Mouse (Mus musculus) embryonic facial prominence, embryonic 11.5 days (tissue): Measurements from ENCODE around the gene Ndufa5. TPM values are rescaled to one million over a fixed set of nuclear protein-coding genes. Genes with fewer than 3 reads are reported as not detected.

ENCODE experiments used
- ATAC-seq: fragments of 200-750 bp; cut with Nextera tagmentation; replicated peaks from 2 replicates; pipeline ENCODE4 v1.8.0; 2017; ENCODE audit warnings: low read depth; ENCODE audit not compliant: insufficient number of reproducible peaks, low FRiP score, low TSS enrichment
- DNase-seq: peaks from one replicate; pipeline ENCODE4 v3.0.0-alpha.2; 2015; ENCODE audit warnings: low spot score
- H3K27ac ChIP-seq: fragments of 300-500 bp; sonication (generic); replicated peaks from 2 replicates; pipeline ENCODE4 v1.5.1; 2014; ENCODE audit warnings: mild to moderate bottlenecking, low read depth, low read length, control low read depth
- H3K27me3 ChIP-seq: fragments of 300-500 bp; sonication (generic); 2 replicates; pipeline ENCODE4 v1.6.1; 2014; ENCODE audit warnings: mild to moderate bottlenecking, low read length, moderate library complexity, mixed read lengths; ENCODE audit not compliant: control insufficient read depth, insufficient read depth
- H3K36me3 ChIP-seq: fragments of 300-500 bp; sonication (generic); replicated peaks from 2 replicates; pipeline ENCODE4 v1.6.1; 2014; ENCODE audit warnings: low read depth, mild to moderate bottlenecking, low read length, moderate library complexity, mixed read lengths; ENCODE audit not compliant: control insufficient read depth, insufficient read depth
- H3K4me1 ChIP-seq: fragments of 300-500 bp; sonication (generic); 2 replicates; pipeline ENCODE4 v1.6.1; 2014; ENCODE audit warnings: low read length, mixed read lengths; ENCODE audit not compliant: control insufficient read depth, insufficient read depth
- H3K4me2 ChIP-seq: fragments of 300-500 bp; sonication (generic); 2 replicates; pipeline ENCODE4 v1.6.1; 2014; ENCODE audit warnings: low read depth, mild to moderate bottlenecking, control low read depth, low read length, moderate library complexity
- H3K4me3 ChIP-seq: fragments of 300-500 bp; sonication (generic); 2 replicates; pipeline ENCODE4 v1.5.1; 2014; ENCODE audit warnings: low read depth, low read length, control low read depth
- H3K9ac ChIP-seq: fragments of 300-500 bp; sonication (generic); replicated peaks from 2 replicates; pipeline ENCODE4 v1.6.1; 2014; ENCODE audit warnings: mild to moderate bottlenecking, control low read depth, low read length
- H3K9me3 ChIP-seq: fragments of 300-500 bp; sonication (generic); replicated peaks from 2 replicates; pipeline ENCODE4 v1.6.1; 2016; ENCODE audit warnings: mild to moderate bottlenecking, low read length, inconsistent platforms, mixed read lengths; ENCODE audit not compliant: control insufficient read depth
- WGBS: fragments of 180-500 bp; shearing (Covaris S2); extraction: QIAGEN DNeasy Blood & Tissue Kit; methylation state at CpG from one replicate; pipeline ENCODE4 v1.1.7; 2014; 5-methylcytosine and 5-hydroxymethylcytosine counted together
- polyA plus RNA-seq: library from polyadenylated mRNA; unstranded; fragments of >200 nt; fragmentation: Nextera tagmentation; extraction: Ambion mirVana; gene quantifications from 2 replicates; pipeline ENCODE4 v1.2.1, GENCODE M21; 2014

Gene Ndufa5
- polyA plus RNA-seq: 296 and 300 TPM in 2 replicates

- ATAC-seq: peak; percentile 99
- no peaks in the 10 kb centered on the region for H3K27me3 ChIP-seq
- WGBS: under 1% methylated on average over 53 of the region's 53 CpGs
- no peaks in the 10 kb centered on the region for H3K9me3 ChIP-seq
- peak within 1 kb of the TSS; percentile 64 for H3K4me2 ChIP-seq
- no peak within 1 kb of the TSS for H3K27ac ChIP-seq
- peak within 1 kb of the TSS; percentile 66 for H3K9ac ChIP-seq
- H3K4me3 ChIP-seq: peak within 1 kb of the TSS; percentile 76
- no peaks in the 10 kb centered on the region for H3K4me1 ChIP-seq
- peak; percentile 99 for DNase-seq
- no peaks in the 10 kb centered on the region for H3K36me3 ChIP-seq
Observed at GRCm38 (mm10) chr6:24527155-24528063, at the start of gene Ndufa5. Gene Ndufa5, minus strand, starts transcription at chr6:24528013.

DNA sequence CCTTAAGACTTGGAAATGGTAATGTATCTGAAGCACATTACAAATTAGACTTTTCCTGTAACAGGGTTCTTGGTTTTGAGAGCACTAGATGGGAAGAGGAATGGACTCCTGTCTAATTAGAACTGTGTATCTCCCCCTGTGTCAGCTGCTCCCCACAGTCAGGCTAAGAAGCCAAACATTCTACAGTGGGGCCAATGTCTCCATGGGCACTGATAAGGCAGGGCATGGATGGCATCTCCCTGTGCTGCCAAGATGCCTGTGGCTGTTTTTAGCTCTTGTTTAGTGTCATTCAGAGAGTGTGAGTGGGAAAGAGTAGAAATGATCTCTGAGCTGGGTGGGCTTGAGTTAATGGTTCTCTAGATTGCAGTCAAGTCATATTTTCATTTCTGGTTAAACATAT is 45.5 kb upstream of the Ndufa5 start:
- Histone ChIP-seq H3K36me3 (no peaks in the 10 kb centered on the region), H3K9me3 (no peaks in the 10 kb centered on the region), H3K4me1 (no peaks in the 10 kb centered on the region), H3K9ac (no peak overlapping the region), H3K4me3 (no peak overlapping the region), H3K27ac (no peak overlapping the region), H3K4me2 (no peak overlapping the region), H3K27me3 (no peaks in the 10 kb centered on the region)
- ATAC-seq: no peak
- DNase-seq: no peak

DNA sequence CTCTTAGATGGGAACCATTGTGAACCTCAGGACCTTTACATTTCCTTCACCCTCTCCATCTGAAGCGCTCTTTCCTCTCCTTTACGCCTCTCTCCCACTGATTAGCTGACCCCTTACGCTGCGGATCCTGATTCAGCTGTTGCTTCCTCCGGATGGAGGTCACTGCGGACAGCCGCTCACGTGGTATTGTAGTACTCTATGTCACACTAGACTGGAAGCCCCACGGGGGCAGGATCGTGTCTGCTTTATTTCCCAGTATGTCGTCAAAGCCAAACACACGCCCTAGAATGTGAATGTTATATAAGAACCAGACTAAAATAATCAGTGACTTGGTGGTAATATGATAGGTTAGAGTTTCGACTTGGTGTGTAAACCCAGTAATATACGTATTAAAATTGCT is 44.6 kb upstream of the Ndufa5 start:
- H3K4me3 ChIP-seq: no peak overlapping the region
- no peak overlapping the region for H3K9ac ChIP-seq
- no peak for ATAC-seq
- H3K9me3 ChIP-seq: no peaks in the 10 kb centered on the region
- no peak overlapping the region for H3K27ac ChIP-seq
- no peak for DNase-seq
- no peaks in the 10 kb centered on the region for H3K27me3 ChIP-seq
- no peaks in the 10 kb centered on the region for H3K36me3 ChIP-seq
- H3K4me1 ChIP-seq: no peaks in the 10 kb centered on the region
- H3K4me2 ChIP-seq: no peak overlapping the region
- WGBS: 82% methylated on average over 14 of the region's 14 CpGs

DNA sequence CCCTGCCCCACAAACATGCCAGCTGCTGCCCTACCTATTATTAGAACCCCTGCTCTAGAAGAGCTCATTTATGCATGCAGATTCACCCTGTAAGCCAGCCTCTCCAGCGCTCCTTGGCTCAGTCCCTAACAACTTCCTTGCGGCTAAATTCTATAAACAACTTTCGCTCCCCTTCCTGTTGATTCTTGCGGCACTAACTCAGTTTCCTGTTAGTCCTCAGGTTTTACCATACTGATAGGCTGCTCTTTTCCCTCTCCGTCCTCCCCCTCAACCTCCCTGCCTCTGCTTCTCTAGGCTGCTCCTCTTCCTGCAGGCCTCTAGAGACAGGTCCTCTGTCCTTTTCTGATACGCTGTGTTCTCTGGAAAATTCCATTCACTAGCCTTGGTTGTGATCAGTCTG is 43.3 kb upstream of the Ndufa5 start:
- no peaks in the 10 kb centered on the region for H3K36me3 ChIP-seq
- ATAC-seq: no peak
- H3K9me3 ChIP-seq: no peaks in the 10 kb centered on the region
- no peak overlapping the region for H3K4me2 ChIP-seq
- no peak overlapping the region for H3K9ac ChIP-seq
- no peak overlapping the region for H3K27ac ChIP-seq
- no peak for DNase-seq
- WGBS: 60% methylated on average over 6 of the region's 6 CpGs
- H3K4me1 ChIP-seq: no peaks in the 10 kb centered on the region
- H3K27me3 ChIP-seq: no peaks in the 10 kb centered on the region
- no peak overlapping the region for H3K4me3 ChIP-seq

- ATAC-seq: no peak
- DNase-seq: no peak
- WGBS: 73% methylated on average over 11 of the region's 11 CpGs
- Histone ChIP-seq H3K4me3 (no peak overlapping the region), H3K9me3 (no peaks in the 10 kb centered on the region), H3K27me3 (no peaks in the 10 kb centered on the region), H3K36me3 (no peaks in the 10 kb centered on the region), H3K4me2 (no peak overlapping the region), H3K9ac (no peak overlapping the region), H3K27ac (no peak overlapping the region), H3K4me1 (no peaks in the 10 kb centered on the region)
Observed at GRCm38 (mm10) chr6:24570278-24570677, 42.5 kb upstream of the Ndufa5 start.

GRCm38 (mm10) chr6:24569711-24570110 is 41.9 kb upstream of the Ndufa5 start:
- 82% methylated on average over 1 of the region's 1 CpGs for WGBS
- H3K9me3 ChIP-seq: no peaks in the 10 kb centered on the region
- no peaks in the 10 kb centered on the region for H3K27me3 ChIP-seq
- H3K4me3 ChIP-seq: no peak overlapping the region
- no peak overlapping the region for H3K4me2 ChIP-seq
- DNase-seq (no peak), ATAC-seq (no peak)
- H3K4me1 ChIP-seq: no peaks in the 10 kb centered on the region
- H3K36me3 ChIP-seq: no peaks in the 10 kb centered on the region
- no peak overlapping the region for H3K9ac ChIP-seq
- H3K27ac ChIP-seq: no peak overlapping the region

DNA sequence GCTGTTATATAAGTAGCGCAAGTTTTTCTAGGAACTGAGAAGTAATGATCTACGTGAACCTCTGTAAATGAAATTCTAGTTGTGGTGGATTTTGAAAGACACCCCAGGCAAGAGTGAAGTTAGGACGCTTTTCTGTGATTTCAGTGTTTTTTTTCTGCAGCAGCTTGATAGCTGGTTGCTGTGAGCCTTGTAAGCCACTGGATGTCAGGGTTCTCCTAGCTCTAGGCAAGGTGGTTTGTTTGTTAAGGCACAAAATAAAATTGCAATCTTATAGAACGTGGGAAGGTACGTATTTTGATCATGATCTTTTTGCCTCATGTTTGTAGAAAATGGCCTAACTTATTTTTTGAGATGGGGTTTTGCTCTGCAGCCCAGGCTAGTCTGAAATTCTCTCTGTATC is 41.1 kb upstream of the Ndufa5 start:
- Histone ChIP-seq H3K9ac (no peak overlapping the region), H3K4me2 (no peak overlapping the region), H3K9me3 (no peaks in the 10 kb centered on the region), H3K36me3 (no peaks in the 10 kb centered on the region), H3K4me3 (no peak overlapping the region), H3K4me1 (no peaks in the 10 kb centered on the region), H3K27me3 (no peaks in the 10 kb centered on the region), H3K27ac (no peak overlapping the region)
- ATAC-seq (no peak), DNase-seq (no peak)
- 85% methylated on average over 5 of the region's 5 CpGs for WGBS

GRCm38 (mm10) chr6:24564886-24565285 is 37.1 kb upstream of the Ndufa5 start:
- H3K4me3 ChIP-seq: no peak overlapping the region
- no peak for DNase-seq
- no peak for ATAC-seq
- no peak overlapping the region for H3K27ac ChIP-seq
- H3K4me2 ChIP-seq: no peak overlapping the region
- H3K36me3 ChIP-seq: no peaks in the 10 kb centered on the region
- WGBS: 91% methylated on average over 1 of the region's 1 CpGs
- H3K27me3 ChIP-seq: no peaks in the 10 kb centered on the region
- no peaks in the 10 kb centered on the region for H3K9me3 ChIP-seq
- no peaks in the 10 kb centered on the region for H3K4me1 ChIP-seq
- H3K9ac ChIP-seq: no peak overlapping the region
